Mouse (Mus musculus) erythroblast, embryonic 14.5 days (primary cell): ENCODE results near the gene St5. TPM values are rescaled to one million over a fixed set of nuclear protein-coding genes. Genes with fewer than 3 reads are reported as not detected.

ENCODE experiments used
- H3K27me3 ChIP-seq: 2 replicates; pipeline ENCODE4 v1.6.1; 2012; ENCODE audit warnings: inconsistent platforms; ENCODE audit not compliant: control insufficient read depth
- H3K36me3 ChIP-seq: 2 replicates; pipeline ENCODE4 v1.6.1; 2012; ENCODE audit warnings: mild to moderate bottlenecking, inconsistent platforms; ENCODE audit not compliant: control insufficient read depth
- H3K4me1 ChIP-seq: 2 replicates; pipeline ENCODE4 v1.6.1; 2012; ENCODE audit warnings: inconsistent platforms; ENCODE audit not compliant: control insufficient read depth
- H3K4me3 ChIP-seq: replicated peaks from 2 replicates; pipeline ENCODE3; 2012; ENCODE audit warnings: moderate library complexity, mild to moderate bottlenecking, inconsistent platforms
- H3K9me3 ChIP-seq: 2 replicates; pipeline ENCODE4 v1.6.1; 2012; ENCODE audit warnings: low read length, inconsistent platforms, mixed read lengths; ENCODE audit not compliant: control insufficient read depth
- GATA1 ChIP-seq: IDR thresholded peaks from 2 replicates; pipeline ENCODE4 v1.6.1; 2012; ENCODE audit warnings: low read length, inconsistent platforms, mixed read lengths
- TAL1 ChIP-seq: IDR thresholded peaks from 3 replicates; pipeline ENCODE4 v1.6.1; 2012; ENCODE audit warnings: low read length, inconsistent platforms, mixed read lengths
- polyA plus RNA-seq: library from polyadenylated mRNA; stranded (reverse); fragments of >175 nt; gene quantifications from 2 replicates; pipeline ENCODE4 v1.2.3, GENCODE M21; 2012

The St5 gene
- polyA plus RNA-seq, 1 experiment, result 1.3 TPM

- H3K9me3 ChIP-seq, result no peaks in the 10 kb centered on the region
- H3K4me3 ChIP-seq, result no peak within 1 kb of the TSS
- no peaks in the 10 kb centered on the region for H3K27me3 ChIP-seq
- H3K36me3 ChIP-seq, result peaks cover 16% of the 10 kb centered on the region
- TF ChIP-seq TAL1 (no peak), GATA1 (no peak)
- no peaks in the 10 kb centered on the region for H3K4me1 ChIP-seq
These were observed 28.2 kb upstream of the St5 start, which contains the start of gene Ascl3 for GRCm38 (mm10) chr7:109731626-109732025. Ascl3 (minus strand) TSS chr7:109731726.

DNA sequence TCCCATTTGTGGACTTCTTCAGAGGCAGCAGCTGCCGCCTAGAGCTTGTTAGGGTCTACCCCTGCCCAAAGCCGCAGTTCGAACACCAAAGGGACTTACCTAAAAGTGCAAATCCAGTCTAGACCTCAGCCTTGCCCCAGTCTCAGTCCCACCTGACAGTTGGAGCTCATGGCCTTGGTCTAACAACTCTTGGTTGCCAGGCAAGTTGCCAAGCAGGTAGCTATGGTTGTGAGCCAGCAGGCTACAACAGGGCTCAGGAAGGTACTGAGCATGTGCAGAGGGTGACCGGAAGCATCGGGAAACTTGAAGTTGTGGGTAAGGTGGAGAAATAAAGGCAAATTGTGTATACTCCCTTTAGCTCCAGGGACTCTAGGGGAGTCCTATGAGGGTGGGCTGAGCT is 20.3 kb upstream of the St5 start, which contains the start of gene BC051019:
BC051019 (minus strand) TSS at position 154 of the 400 bp plus-strand sequence.
- no peak for TF ChIP-seq GATA1
- no peak for TF ChIP-seq TAL1
- no peaks in the 10 kb centered on the region for H3K36me3 ChIP-seq
- peaks cover 19% of the 10 kb centered on the region for H3K9me3 ChIP-seq
- no peaks in the 10 kb centered on the region for H3K4me1 ChIP-seq
- H3K27me3 ChIP-seq, result no peaks in the 10 kb centered on the region
- H3K4me3 ChIP-seq, result no peak within 1 kb of the TSS

GRCm38 (mm10) chr7:109723114-109723513 is 19.7 kb upstream of the St5 start:
- TF ChIP-seq GATA1 (no peak), TAL1 (no peak)
- Histone ChIP-seq H3K4me3 (no peak overlapping the region), H3K27me3 (no peaks in the 10 kb centered on the region), H3K36me3 (no peaks in the 10 kb centered on the region), H3K9me3 (peaks cover 19% of the 10 kb centered on the region), H3K4me1 (no peaks in the 10 kb centered on the region)

DNA sequence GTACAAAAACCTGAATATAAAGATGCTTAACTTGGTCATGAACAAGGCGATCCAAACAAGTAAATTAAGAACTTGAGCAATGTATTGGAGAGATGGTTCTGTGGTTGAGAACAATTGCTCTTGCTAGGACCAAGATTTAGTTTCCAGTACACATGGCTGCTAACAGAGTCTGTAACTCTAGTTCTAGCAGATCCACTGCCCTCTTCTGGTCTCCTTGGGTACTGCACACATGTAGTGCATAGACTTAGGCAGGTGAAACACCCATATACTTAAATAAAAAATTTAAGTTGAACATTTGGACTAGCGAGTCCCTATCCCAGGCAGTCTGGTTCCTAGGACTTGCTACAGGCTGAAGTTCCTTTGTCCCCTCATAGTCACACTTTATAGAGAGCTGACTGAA is 19.2 kb upstream of the St5 start:
- no peaks in the 10 kb centered on the region for H3K4me1 ChIP-seq
- peaks cover 19% of the 10 kb centered on the region for H3K9me3 ChIP-seq
- H3K4me3 ChIP-seq, result no peak overlapping the region
- TF ChIP-seq GATA1 (no peak), TAL1 (no peak)
- no peaks in the 10 kb centered on the region for H3K27me3 ChIP-seq
- H3K36me3 ChIP-seq, result no peaks in the 10 kb centered on the region

DNA sequence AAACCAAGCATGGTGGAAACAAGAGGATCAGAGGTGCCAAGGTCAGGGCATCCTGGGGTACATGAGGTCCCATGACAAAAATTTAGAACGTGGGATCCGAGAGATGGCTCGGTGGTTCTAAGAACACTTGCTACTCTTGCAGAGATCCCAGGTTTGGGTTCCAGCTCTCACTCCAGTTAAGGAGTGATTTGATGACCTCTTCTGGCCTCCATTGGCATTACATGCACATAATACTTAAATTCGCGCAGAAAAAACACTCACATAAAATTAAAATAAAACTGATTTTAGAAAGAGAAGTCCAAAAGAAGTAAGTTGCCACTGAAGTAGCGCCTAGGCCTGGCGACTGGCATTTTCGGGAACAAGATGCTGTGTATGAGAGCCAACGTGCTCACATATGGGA is 15.9 kb upstream of the St5 start:
- no peaks in the 10 kb centered on the region for H3K27me3 ChIP-seq
- H3K4me1 ChIP-seq, result no peaks in the 10 kb centered on the region
- TF ChIP-seq TAL1 (no peak), GATA1 (no peak)
- H3K9me3 ChIP-seq, result peaks cover 19% of the 10 kb centered on the region
- no peaks in the 10 kb centered on the region for H3K36me3 ChIP-seq
- no peak overlapping the region for H3K4me3 ChIP-seq

DNA sequence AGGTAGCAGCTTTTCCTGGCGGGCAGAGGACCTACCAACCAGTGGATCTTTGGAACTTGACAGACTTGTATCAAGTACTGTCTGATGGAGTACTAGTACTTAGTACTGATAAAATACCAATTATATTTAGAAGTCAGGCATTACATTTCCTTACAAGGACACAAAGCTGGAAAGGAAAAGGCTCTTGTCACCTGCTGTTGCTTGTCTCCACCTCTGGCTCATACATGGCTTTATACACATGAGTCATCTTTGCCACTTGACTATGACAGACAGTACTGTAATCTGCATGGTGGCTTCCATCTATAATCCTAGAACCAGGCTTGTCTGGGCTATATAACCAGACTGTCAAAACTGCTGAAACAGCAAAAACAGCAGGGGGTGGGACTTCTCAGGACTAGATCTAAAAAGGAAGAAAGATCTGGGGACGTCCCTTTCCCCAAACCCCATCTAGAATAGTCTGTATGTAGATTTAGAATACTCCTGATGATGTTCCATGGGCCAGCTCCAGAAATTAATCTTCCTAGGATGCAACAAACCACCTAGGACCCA is 10.1 kb upstream of the St5 start:
- no peaks in the 10 kb centered on the region for H3K27me3 ChIP-seq
- peaks cover 4% of the 10 kb centered on the region for H3K4me1 ChIP-seq
- H3K36me3 ChIP-seq, result peaks cover 51% of the 10 kb centered on the region
- TF ChIP-seq GATA1, result no peak
- no peak for TF ChIP-seq TAL1
- H3K4me3 ChIP-seq, result no peak overlapping the region
- no peaks in the 10 kb centered on the region for H3K9me3 ChIP-seq

- H3K4me1 ChIP-seq, result peaks cover 12% of the 10 kb centered on the region
- no peaks in the 10 kb centered on the region for H3K9me3 ChIP-seq
- peaks cover 64% of the 10 kb centered on the region for H3K36me3 ChIP-seq
- H3K4me3 ChIP-seq, result no peak overlapping the region
- no peak for TF ChIP-seq TAL1
- H3K27me3 ChIP-seq, result no peaks in the 10 kb centered on the region
These were observed 8.8 kb upstream of the St5 start for GRCm38 (mm10) chr7:109712198-109712597.

DNA sequence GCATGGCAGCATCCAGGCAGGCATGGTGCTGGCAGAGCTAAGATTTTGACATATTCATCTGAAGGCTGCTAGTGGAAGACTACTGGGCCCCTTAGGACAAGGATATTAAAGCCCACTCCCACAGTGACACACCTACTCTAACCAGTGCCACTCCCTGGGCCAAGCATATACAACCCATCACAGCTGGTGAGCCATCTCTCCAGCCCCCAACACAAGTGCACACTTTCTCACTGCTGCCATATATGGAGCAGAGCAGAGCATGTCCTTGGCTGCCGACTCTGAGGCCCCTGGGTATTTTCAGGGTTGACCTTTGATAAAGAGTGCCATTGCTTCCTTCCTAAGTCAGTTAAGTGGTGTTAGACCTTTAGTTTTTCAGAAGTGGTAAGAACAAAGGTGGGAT is 6.7 kb upstream of the St5 start:
- Histone ChIP-seq H3K27me3 (no peaks in the 10 kb centered on the region), H3K4me1 (peaks cover 30% of the 10 kb centered on the region), H3K36me3 (peaks cover 82% of the 10 kb centered on the region)

GRCm38 (mm10) chr7:109708961-109709382 is 5.6 kb upstream of the St5 start:
- TF ChIP-seq GATA1 (no peak), TAL1 (no peak)
- no peaks in the 10 kb centered on the region for H3K9me3 ChIP-seq
- peaks cover 82% of the 10 kb centered on the region for H3K36me3 ChIP-seq
- H3K27me3 ChIP-seq, result no peaks in the 10 kb centered on the region
- H3K4me1 ChIP-seq, result peaks cover 41% of the 10 kb centered on the region
- no peak overlapping the region for H3K4me3 ChIP-seq

More for the DNA sequence above, 6.7 kb upstream of the St5 start:
- TF ChIP-seq TAL1, result no peak
- no peak for TF ChIP-seq GATA1
- Histone ChIP-seq H3K9me3 (no peaks in the 10 kb centered on the region), H3K4me3 (no peak overlapping the region)
